In the genomic region with DNA sequence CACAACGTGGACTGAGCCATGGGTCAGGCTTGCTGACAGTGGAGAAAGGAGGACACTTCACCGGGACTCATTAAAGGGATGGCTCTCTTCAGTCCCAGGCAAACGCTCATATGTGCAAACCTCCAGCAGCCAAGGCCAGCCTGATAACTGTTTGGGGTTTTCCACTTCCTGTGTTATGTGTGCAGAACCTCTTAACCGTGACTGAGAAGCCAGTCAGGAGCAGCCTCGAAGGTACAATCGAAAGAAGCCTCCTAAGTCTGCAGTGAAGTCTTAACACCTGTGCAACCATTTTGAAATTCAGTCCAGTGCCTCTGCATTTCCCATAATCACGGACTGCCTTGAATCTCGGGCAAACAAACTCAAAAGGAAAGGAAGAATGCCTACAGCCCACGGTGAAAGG, we compare ENCODE assay signal across 8 mouse cellular contexts. TPM values are rescaled to one million over a fixed set of nuclear protein-coding genes. Genes with fewer than 3 reads are reported as not detected.
DNase-seq lines count a peak whose midpoint lies in the region; ATAC-seq and TF ChIP-seq lines count a peak whose summit lies in the region.

No protein-coding gene starts in this region.

- no peaks in the 10 kb centered on the region for H3K27me3 ChIP-seq in cerebellum, adult 2 months (ENCODE audit: control insufficient read depth, insufficient read depth, low read length)
- H3K27me3 ChIP-seq in megakaryocyte, embryonic 14.5 days (replicated peaks) = no peaks in the 10 kb centered on the region
- H3K27me3 ChIP-seq in hindbrain, embryonic 16.5 days (replicated peaks; ENCODE audit: control insufficient read depth, insufficient read depth, low read length) = no peaks in the 10 kb centered on the region
- H3K27me3 ChIP-seq in thymus, adult 2 months (ENCODE audit: control insufficient read depth, insufficient read depth, low read length) = no peaks in the 10 kb centered on the region

- peak; percentile 38 to 53 for DNase-seq in cerebellum, adult 2 months
- DNase-seq in cerebellum, adult 11 months = no peak
- DNase-seq in thymus, adult 2 months = peak; percentile 41
- no peak for DNase-seq in kidney, postnatal 14 days

- peak overlapping the region; percentile 63 for H3K4me2 ChIP-seq in hindbrain, embryonic 16.5 days (ENCODE audit: low read length)

- H3K9me3 ChIP-seq in megakaryocyte, embryonic 14.5 days = no peaks in the 10 kb centered on the region
- no peaks in the 10 kb centered on the region for H3K9me3 ChIP-seq in hindbrain, embryonic 16.5 days (ENCODE audit: control insufficient read depth, low read length)

- 13% methylated on average over 9 of the region's 9 CpGs for WGBS in cerebellum, adult 2 months
- WGBS in hindbrain, embryonic 16.5 days = 33% methylated on average over 9 of the region's 9 CpGs
- WGBS in thymus, adult 2 months = 2% methylated on average over 9 of the region's 9 CpGs

- TF ChIP-seq CTCF in cerebellum, adult 2 months (IDR thresholded peaks at IDR 0.05; ENCODE audit: borderline replicate concordance, insufficient read depth, low read depth, low read length) = no peak
- TF ChIP-seq CTCF in thymus, adult 2 months (IDR thresholded peaks at IDR 0.05; ENCODE audit: borderline replicate concordance, control insufficient read depth, extremely low read depth, insufficient read depth, low read length, poor library complexity) = no peak

- H3K27ac ChIP-seq in cerebellum, adult 2 months (ENCODE audit: insufficient read depth, low read length) = peak overlapping the region; percentile 47
- H3K27ac ChIP-seq in hindbrain, embryonic 16.5 days (ENCODE audit: low read depth, low read length) = no peak overlapping the region
- no peak overlapping the region for H3K27ac ChIP-seq in thymus, adult 2 months (ENCODE audit: control insufficient read depth, insufficient read depth, low read length)

- peak overlapping the region; percentile 66 for H3K4me3 ChIP-seq in cerebellum, adult 2 months (replicated peaks; ENCODE audit: insufficient read depth, low read depth, low read length)
- H3K4me3 ChIP-seq in megakaryocyte, embryonic 14.5 days (replicated peaks) = peak overlapping the region; percentile 94
- H3K4me3 ChIP-seq in hindbrain, embryonic 16.5 days (ENCODE audit: low read length) = peak overlapping the region; percentile 93
- H3K4me3 ChIP-seq in thymus, adult 2 months (ENCODE audit: control insufficient read depth, insufficient read depth, low read length) = no peak overlapping the region

- ATAC-seq in megakaryocyte, adult 5-6 weeks (ENCODE audit: poor library complexity, severe bottlenecking) = no peak
- ATAC-seq in hindbrain, embryonic 16.5 days = no peak
- ATAC-seq in cerebellum, adult (ENCODE audit: insufficient number of reproducible peaks, low FRiP score, low TSS enrichment) = no peak

- TF ChIP-seq POLR2A in cerebellum, adult 2 months (IDR thresholded peaks at IDR 0.05; ENCODE audit: borderline replicate concordance, insufficient read depth, low read length) = no peak
- TF ChIP-seq POLR2A in thymus, adult 2 months (IDR thresholded peaks at IDR 0.05; ENCODE audit: control insufficient read depth, extremely low read depth, insufficient read depth, low read length, poor library complexity) = no peak

- peaks cover 53% of the 10 kb centered on the region for H3K36me3 ChIP-seq in megakaryocyte, embryonic 14.5 days (replicated peaks; ENCODE audit: low read length)
- no peaks in the 10 kb centered on the region for H3K36me3 ChIP-seq in hindbrain, embryonic 16.5 days (ENCODE audit: control insufficient read depth, insufficient read depth, low read length)
- no peaks in the 10 kb centered on the region for H3K36me3 ChIP-seq in thymus, adult 2 months (ENCODE audit: control insufficient read depth, insufficient read depth, low read length)

- peaks cover 24% of the 10 kb centered on the region for H3K4me1 ChIP-seq in cerebellum, adult 2 months (ENCODE audit: control insufficient read depth, insufficient read depth, low read length)
- H3K4me1 ChIP-seq in megakaryocyte, embryonic 14.5 days = peaks cover 73% of the 10 kb centered on the region
- peaks cover 38% of the 10 kb centered on the region for H3K4me1 ChIP-seq in hindbrain, embryonic 16.5 days (ENCODE audit: control insufficient read depth, insufficient read depth, low read depth, low read length)
- peaks cover 26% of the 10 kb centered on the region for H3K4me1 ChIP-seq in thymus, adult 2 months (replicated peaks; ENCODE audit: control insufficient read depth, insufficient read depth, low read length)

- peak overlapping the region; percentile 35 for H3K9ac ChIP-seq in hindbrain, embryonic 16.5 days (ENCODE audit: low read depth, low read length)

RNA-seq across cellular contexts. Expression of gene Gfod1, which starts 3.1 kb away (rescaled TPM):
- polyA plus RNA-seq in cerebellum, adult 2 months (2012; rRNA removed) = 47.5 and 53.1 TPM in 2 replicates
- polyA plus RNA-seq in megakaryocyte, embryonic 14.5 days (2012; ENCODE audit: insufficient read depth, low replicate concordance) = 5.5 and 23.4 TPM in 2 replicates
- 10.8 and 16.8 TPM in 2 replicates for total RNA-seq in megakaryocyte, adult 5-6 weeks (2015)
- total RNA-seq in megakaryocyte, adult 5-6 weeks (2017) = 4.9 and 7.2 TPM in 2 replicates
- polyA plus RNA-seq in hindbrain, embryonic 16.5 days (2015; fragmentation: Nextera tagmentation; extraction: Ambion mirVana) = 2.2 and 2.4 TPM in 2 replicates
- 4.1 and 4.3 TPM in 2 replicates for polyA plus RNA-seq in thymus, adult 2 months (2012; rRNA removed)

Comparison
In these comparisons a context has a peak if more than half of its experiments do, and no peak if none do; other contexts are left out.
1. DNase-seq: peak in cerebellum, adult 2 months (2 of 2) and thymus, adult 2 months (single experiment); none in cerebellum, adult 11 months (single experiment) and kidney, postnatal 14 days (single experiment).